Mouse (Mus musculus) kidney, adult 2 months (tissue): ENCODE data around the gene Gm2a.
A peak's percentile ranks its signal among the peaks of the same experiment; 100 is the strongest.

ENCODE experiments used
- CTCF ChIP-seq: fragments of 200-500 bp; conservative IDR thresholded peaks from 2 replicates; pipeline ENCODE4 v1.5.1; 2011; ENCODE audit warnings: low read depth, mild to moderate bottlenecking, control low read depth, low read length, moderate library complexity, mixed read lengths; ENCODE audit not compliant: insufficient read depth, insufficient read length
- POLR2A ChIP-seq: fragments of 200-500 bp; IDR thresholded peaks from one replicate; pipeline ENCODE4 v1.6.1; 2011; ENCODE audit warnings: low read depth, low read length, control low read depth

- TF ChIP-seq CTCF (no peak), POLR2A (peak; percentile 97)
Observed at GRCm38 (mm10) chr11:55097463-55098188, at the start of gene Gm2a.
